Mouse (Mus musculus) brain, embryonic 18.5 days (tissue): Measurements from ENCODE around the gene Car6.

Experiments
- DNase-seq: peaks from one replicate; pipeline ENCODE4 v3.0.0-alpha.2; 2012; ENCODE audit warnings: low read depth, low spot score

The Car6 gene

GRCm38 (mm10) chr4:150137368-150138083 lies 63.6 kb downstream of the Car6 start:
- DNase-seq, result no peak
